Mouse (Mus musculus): ENCODE measurements around the gene Ddt. TPM values are rescaled to one million over a fixed set of nuclear protein-coding genes. Genes with fewer than 3 reads are reported as not detected.
"Not testable (repeated sequence)": the region's sequence is repeated elsewhere in the genome, so short reads cannot be mapped to it uniquely, and the experiment has no call there.

Ddt gene
- polyA plus RNA-seq, 1 experiment from 2014 or later: 171 TPM

- peak; percentile 50; the same call in 1 of the 2 replicates for ATAC-seq
- 0 out of 2 replicates have a peak, but pooled peaks cover 5% of the 10 kb centered on the region for H3K4me1 ChIP-seq
- no peak overlapping the region for H3K9ac ChIP-seq
- WGBS (ENCODE audit: insufficient replicate concordance): 55% methylated on average over 6 of the region's 6 CpGs
- H3K36me3 ChIP-seq: no peaks in the 10 kb centered on the region
- H3K27me3 ChIP-seq (replicated peaks): peaks cover 10% of the 10 kb centered on the region
- H3K27ac ChIP-seq: no peak overlapping the region
- no peak overlapping the region for H3K4me2 ChIP-seq
- H3K9me3 ChIP-seq (replicated peaks): no peaks in the 10 kb centered on the region
- no peak overlapping the region for H3K4me3 ChIP-seq
Observed at GRCm38 (mm10) chr10:75789081-75789735, 16.0 kb upstream of the Ddt start.

GRCm38 (mm10) chr10:75788277-75788676 lies 15.1 kb upstream of the Ddt start:
- no peak overlapping the region for H3K4me3 ChIP-seq
- H3K9me3 ChIP-seq (replicated peaks): no peaks in the 10 kb centered on the region
- H3K4me1 ChIP-seq: 0 out of 2 replicates have a peak, but pooled peaks cover 5% of the 10 kb centered on the region
- H3K4me2 ChIP-seq: no peak overlapping the region
- no peak for ATAC-seq
- no peaks in the 10 kb centered on the region for H3K36me3 ChIP-seq
- no peak overlapping the region for H3K9ac ChIP-seq
- H3K27me3 ChIP-seq (replicated peaks): peaks cover 20% of the 10 kb centered on the region
- WGBS (ENCODE audit: insufficient replicate concordance): 82% methylated on average over 8 of the region's 8 CpGs
- H3K27ac ChIP-seq: no peak overlapping the region

- Histone ChIP-seq H3K27ac (no peak overlapping the region), H3K27me3 (replicated peaks) (peaks cover 46% of the 10 kb centered on the region), H3K9ac (no peak overlapping the region), H3K36me3 (no peaks in the 10 kb centered on the region), H3K4me3 (no peak overlapping the region), H3K4me1 (0 out of 2 replicates have a peak, but pooled peaks cover 3% of the 10 kb centered on the region), H3K4me2 (no peak overlapping the region), H3K9me3 (replicated peaks) (no peaks in the 10 kb centered on the region)
- ATAC-seq: no peak
- 26% methylated on average over 1 of the region's 1 CpGs for WGBS (ENCODE audit: insufficient replicate concordance)
Observed at GRCm38 (mm10) chr10:75785442-75785841, 12.2 kb upstream of the Ddt start.

GRCm38 (mm10) chr10:75780769-75781578 lies 7.8 kb upstream of the Ddt start, which contains the start of the genes Gm20441 and Gstt3:
TSS of gene Gm20441 (minus strand) at chr10:75780954.
TSS of gene Gstt3 (minus strand) at chr10:75781414.
- no peak within 1 kb of the TSS for H3K27ac ChIP-seq

GRCm38 (mm10) chr10:75779206-75780174 lies 6.3 kb upstream of the Ddt start:
- ATAC-seq: no peak
- Histone ChIP-seq H3K27ac (no peak overlapping the region), H3K4me2 (peak overlapping the region; percentile 60), H3K36me3 (no peaks in the 10 kb centered on the region), H3K9me3 (replicated peaks) (no peaks in the 10 kb centered on the region), H3K4me3 (no peak overlapping the region), H3K4me1 (0 out of 2 replicates have a peak, but pooled peaks cover 3% of the 10 kb centered on the region), H3K27me3 (replicated peaks) (peaks cover 83% of the 10 kb centered on the region), H3K9ac (no peak overlapping the region)
- 33% methylated on average over 15 of the region's 15 CpGs for WGBS (ENCODE audit: insufficient replicate concordance)

More at GRCm38 (mm10) chr10:75780769-75781578, 7.8 kb upstream of the Ddt start, which contains the start of the genes Gm20441 and Gstt3:
- no peaks in the 10 kb centered on the region for H3K36me3 ChIP-seq
- H3K27me3 ChIP-seq (replicated peaks): peaks cover 88% of the 10 kb centered on the region
- H3K4me3 ChIP-seq: peak within 1 kb of the TSS; percentile 41
- peak; percentile 24; the same call in 1 of the 2 replicates for ATAC-seq
- no peaks in the 10 kb centered on the region for H3K9me3 ChIP-seq (replicated peaks)
- H3K9ac ChIP-seq: no peak within 1 kb of the TSS; the same call in 1 of the 2 replicates
- H3K4me2 ChIP-seq: peak within 1 kb of the TSS; percentile 60
- WGBS (ENCODE audit: insufficient replicate concordance): 2% methylated on average over 28 of the region's 28 CpGs
- H3K4me1 ChIP-seq: 0 out of 2 replicates have a peak, but pooled peaks cover 3% of the 10 kb centered on the region

GRCm38 (mm10) chr10:75777885-75778284 lies 4.7 kb upstream of the Ddt start:
- Histone ChIP-seq H3K9me3 (replicated peaks) (no peaks in the 10 kb centered on the region), H3K4me1 (peaks cover 15% of the 10 kb centered on the region), H3K9ac (no peak overlapping the region), H3K27me3 (replicated peaks) (peaks cover 69% of the 10 kb centered on the region), H3K4me2 (no peak overlapping the region), H3K27ac (no peak overlapping the region), H3K36me3 (no peaks in the 10 kb centered on the region), H3K4me3 (no peak overlapping the region)
- WGBS (ENCODE audit: insufficient replicate concordance): 51% methylated on average over 2 of the region's 2 CpGs
- ATAC-seq: no peak

- Histone ChIP-seq H3K4me3 (no peak overlapping the region), H3K4me2 (no peak overlapping the region), H3K4me1 (peaks cover 25% of the 10 kb centered on the region), H3K9me3 (replicated peaks) (no peaks in the 10 kb centered on the region), H3K9ac (no peak overlapping the region), H3K27ac (no peak overlapping the region), H3K36me3 (no peaks in the 10 kb centered on the region), H3K27me3 (replicated peaks) (peaks cover 56% of the 10 kb centered on the region)
- no peak for ATAC-seq
- WGBS (ENCODE audit: insufficient replicate concordance): 72% methylated on average over 6 of the region's 6 CpGs
Observed at GRCm38 (mm10) chr10:75776562-75776961, 3.3 kb upstream of the Ddt start.

- Histone ChIP-seq H3K4me2 (no peak overlapping the region), H3K4me3 (no peak overlapping the region), H3K9ac (no peak overlapping the region), H3K27ac (no peak overlapping the region), H3K4me1 (peaks cover 24% of the 10 kb centered on the region), H3K9me3 (replicated peaks) (no peaks in the 10 kb centered on the region), H3K36me3 (no peaks in the 10 kb centered on the region), H3K27me3 (replicated peaks) (peaks cover 36% of the 10 kb centered on the region)
- no peak for ATAC-seq
- 79% methylated on average over 9 of the region's 9 CpGs for WGBS (ENCODE audit: insufficient replicate concordance)
Observed at GRCm38 (mm10) chr10:75774587-75774986, 1.4 kb upstream of the Ddt start.

GRCm38 (mm10) chr10:75774102-75774501 lies 888 bp upstream of the Ddt start:
- no peak for ATAC-seq
- Histone ChIP-seq H3K36me3 (no peaks in the 10 kb centered on the region), H3K4me2 (peak overlapping the region; percentile 99; the same call in 1 of the 2 replicates), H3K9me3 (replicated peaks) (no peaks in the 10 kb centered on the region), H3K9ac (no peak overlapping the region), H3K4me1 (peaks cover 24% of the 10 kb centered on the region), H3K4me3 (no peak overlapping the region), H3K27ac (no peak overlapping the region), H3K27me3 (replicated peaks) (peaks cover 31% of the 10 kb centered on the region)
- 79% methylated on average over 5 of the region's 5 CpGs for WGBS (ENCODE audit: insufficient replicate concordance)

- WGBS (ENCODE audit: insufficient replicate concordance): 40% methylated on average over 5 of the region's 5 CpGs
- H3K9ac ChIP-seq; H3K4me3 ChIP-seq; H3K27me3 ChIP-seq (replicated peaks); ATAC-seq; H3K27ac ChIP-seq; H3K9me3 ChIP-seq (replicated peaks); H3K36me3 ChIP-seq; H3K4me2 ChIP-seq: not testable (repeated sequence)
- peaks cover 36% of the 10 kb centered on the region for H3K4me1 ChIP-seq
Observed at GRCm38 (mm10) chr10:75767756-75768155, 5.5 kb downstream of the Ddt start.

GRCm38 (mm10) chr10:75766856-75767255 lies 6.4 kb downstream of the Ddt start:
- peaks cover 38% of the 10 kb centered on the region for H3K4me1 ChIP-seq
- ATAC-seq: no peak
- peaks cover 6% of the 10 kb centered on the region for H3K36me3 ChIP-seq
- H3K9ac ChIP-seq: no peak overlapping the region
- no peaks in the 10 kb centered on the region for H3K27me3 ChIP-seq (replicated peaks)
- no peak overlapping the region for H3K4me2 ChIP-seq
- H3K27ac ChIP-seq: no peak overlapping the region
- WGBS (ENCODE audit: insufficient replicate concordance): 72% methylated on average over 6 of the region's 6 CpGs
- no peaks in the 10 kb centered on the region for H3K9me3 ChIP-seq (replicated peaks)
- H3K4me3 ChIP-seq: no peak overlapping the region
